Mouse (Mus musculus): ENCODE results near the gene Gm266. TPM values are rescaled to one million over a fixed set of nuclear protein-coding genes. Genes with fewer than 3 reads are reported as not detected.
A peak's percentile ranks its signal among the peaks of the same experiment; 100 is the strongest.

Gene Gm266
- polyA plus RNA-seq, 1 experiment from 2014 or later: 0.99 TPM

- H3K27ac ChIP-seq (ENCODE audit: low read depth, low read length): no peak overlapping the region
- H3K9me3 ChIP-seq (replicated peaks; ENCODE audit: control insufficient read depth, low read length): no peaks in the 10 kb centered on the region
- 2% methylated on average over 47 of the region's 52 CpGs for WGBS
- no peak for ATAC-seq
- no peak for DNase-seq (ENCODE audit: low spot score)
- peaks cover 92% of the 10 kb centered on the region for H3K27me3 ChIP-seq (replicated peaks; ENCODE audit: control insufficient read depth, insufficient read depth, low read length)
- H3K4me2 ChIP-seq (ENCODE audit: low read length): peak overlapping the region; percentile 38
- H3K9ac ChIP-seq (ENCODE audit: low read length): no peak overlapping the region
- peak overlapping the region; percentile 11; the same call in 1 of the 2 replicates for H3K4me3 ChIP-seq (ENCODE audit: low read depth, low read length)
- H3K36me3 ChIP-seq (ENCODE audit: control insufficient read depth, insufficient read depth, low read length): no peaks in the 10 kb centered on the region
- peaks cover 5% of the 10 kb centered on the region for H3K4me1 ChIP-seq (ENCODE audit: control insufficient read depth, insufficient read depth, low read length)
These were observed 40.3 kb downstream of the Gm266 start for GRCm38 (mm10) chr12:111445161-111445889.

GRCm38 (mm10) chr12:111443921-111444831 is 41.4 kb downstream of the Gm266 start:
- 25% methylated on average over 10 of the region's 10 CpGs for WGBS
- Histone ChIP-seq H3K27me3 (replicated peaks; ENCODE audit: control insufficient read depth, insufficient read depth, low read length) (peaks cover 81% of the 10 kb centered on the region), H3K4me1 (ENCODE audit: control insufficient read depth, insufficient read depth, low read length) (peaks cover 5% of the 10 kb centered on the region), H3K36me3 (ENCODE audit: control insufficient read depth, insufficient read depth, low read length) (no peaks in the 10 kb centered on the region), H3K4me3 (ENCODE audit: low read depth, low read length) (no peak overlapping the region), H3K9me3 (replicated peaks; ENCODE audit: control insufficient read depth, low read length) (no peaks in the 10 kb centered on the region), H3K9ac (ENCODE audit: low read length) (no peak overlapping the region), H3K27ac (ENCODE audit: low read depth, low read length) (no peak overlapping the region), H3K4me2 (ENCODE audit: low read length) (no peak overlapping the region)
- ATAC-seq: no peak
- DNase-seq (ENCODE audit: low spot score): no peak

- WGBS: 10% methylated on average over 15 of the region's 15 CpGs
- Histone ChIP-seq H3K36me3 (ENCODE audit: control insufficient read depth, insufficient read depth, low read length) (no peaks in the 10 kb centered on the region), H3K4me1 (ENCODE audit: control insufficient read depth, insufficient read depth, low read length) (peaks cover 5% of the 10 kb centered on the region), H3K4me2 (ENCODE audit: low read length) (peak overlapping the region; percentile 61), H3K4me3 (ENCODE audit: low read depth, low read length) (peak overlapping the region; percentile 31; the same call in 1 of the 2 replicates), H3K27ac (ENCODE audit: low read depth, low read length) (no peak overlapping the region), H3K9ac (ENCODE audit: low read length) (no peak overlapping the region), H3K27me3 (replicated peaks; ENCODE audit: control insufficient read depth, insufficient read depth, low read length) (peaks cover 72% of the 10 kb centered on the region), H3K9me3 (replicated peaks; ENCODE audit: control insufficient read depth, low read length) (no peaks in the 10 kb centered on the region)
- ATAC-seq: no peak
- DNase-seq (ENCODE audit: low spot score): no peak
These were observed 42.4 kb downstream of the Gm266 start for GRCm38 (mm10) chr12:111443011-111443870.

DNA sequence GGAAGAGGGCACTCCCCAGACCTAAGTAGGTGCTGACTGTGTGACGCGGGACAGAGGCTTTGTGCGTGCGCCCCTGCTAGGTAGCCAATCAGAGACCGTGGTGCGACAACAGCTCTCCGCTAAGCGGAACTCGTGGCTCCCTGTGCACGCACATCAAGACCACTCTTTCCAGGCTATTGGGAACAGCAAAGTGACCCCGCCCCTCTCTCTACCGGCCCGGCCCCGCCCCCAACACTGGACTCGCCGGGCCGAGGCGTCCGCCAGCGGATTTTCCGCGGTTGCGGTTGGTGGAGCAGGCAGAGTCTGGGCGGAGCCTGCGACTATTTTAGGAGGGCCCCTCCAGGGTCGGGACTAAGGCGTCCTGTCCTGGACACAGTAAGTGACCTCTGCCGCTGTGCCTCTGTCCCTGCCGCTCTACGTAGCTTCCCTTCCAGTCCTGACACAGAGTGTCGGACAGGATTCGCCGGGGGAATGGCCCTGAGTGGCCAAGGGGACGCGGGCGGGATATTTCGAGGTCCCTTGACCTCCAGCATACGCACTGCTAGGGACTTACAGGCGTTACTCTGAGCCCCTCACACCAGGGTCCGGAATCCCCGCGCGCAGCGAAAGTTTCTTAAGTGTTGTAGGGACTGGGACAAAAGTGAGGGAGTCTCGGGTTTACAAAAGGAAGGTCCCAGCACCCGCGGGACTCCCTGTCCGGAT is 43.2 kb downstream of the Gm266 start, which contains the start of gene Tnfaip2:
Tnfaip2 (plus strand) TSS at position 161 of the 702 bp plus-strand sequence.
- peaks cover 64% of the 10 kb centered on the region for H3K27me3 ChIP-seq (replicated peaks; ENCODE audit: control insufficient read depth, insufficient read depth, low read length)
- under 1% methylated on average over 48 of the region's 48 CpGs for WGBS
- peak; percentile 57 for DNase-seq (ENCODE audit: low spot score)

GRCm38 (mm10) chr12:111441523-111441922 is 44.1 kb downstream of the Gm266 start:
- DNase-seq (ENCODE audit: low spot score) (no peak), ATAC-seq (no peak)
- no peak overlapping the region for H3K9ac ChIP-seq (ENCODE audit: low read length)
- H3K27me3 ChIP-seq (replicated peaks; ENCODE audit: control insufficient read depth, insufficient read depth, low read length): peaks cover 55% of the 10 kb centered on the region
- H3K4me3 ChIP-seq (ENCODE audit: low read depth, low read length): no peak overlapping the region
- H3K9me3 ChIP-seq (replicated peaks; ENCODE audit: control insufficient read depth, low read length): no peaks in the 10 kb centered on the region
- peaks cover 5% of the 10 kb centered on the region for H3K4me1 ChIP-seq (ENCODE audit: control insufficient read depth, insufficient read depth, low read length)
- H3K4me2 ChIP-seq (ENCODE audit: low read length): no peak overlapping the region
- H3K27ac ChIP-seq (ENCODE audit: low read depth, low read length): no peak overlapping the region
- 56% methylated on average over 3 of the region's 3 CpGs for WGBS
- no peaks in the 10 kb centered on the region for H3K36me3 ChIP-seq (ENCODE audit: control insufficient read depth, insufficient read depth, low read length)

More for the DNA sequence above, 43.2 kb downstream of the Gm266 start, which contains the start of gene Tnfaip2:
- Histone ChIP-seq H3K4me3 (ENCODE audit: low read depth, low read length) (peak within 1 kb of the TSS; percentile 31), H3K4me1 (ENCODE audit: control insufficient read depth, insufficient read depth, low read length) (peaks cover 5% of the 10 kb centered on the region), H3K27ac (ENCODE audit: low read depth, low read length) (no peak within 1 kb of the TSS), H3K9ac (ENCODE audit: low read length) (peak within 1 kb of the TSS; percentile 37; the same call in 1 of the 2 replicates), H3K36me3 (ENCODE audit: control insufficient read depth, insufficient read depth, low read length) (no peaks in the 10 kb centered on the region), H3K4me2 (ENCODE audit: low read length) (peak within 1 kb of the TSS; percentile 61), H3K9me3 (replicated peaks; ENCODE audit: control insufficient read depth, low read length) (no peaks in the 10 kb centered on the region)
- peak; percentile 69; the same call in 1 of the 2 replicates for ATAC-seq

DNA sequence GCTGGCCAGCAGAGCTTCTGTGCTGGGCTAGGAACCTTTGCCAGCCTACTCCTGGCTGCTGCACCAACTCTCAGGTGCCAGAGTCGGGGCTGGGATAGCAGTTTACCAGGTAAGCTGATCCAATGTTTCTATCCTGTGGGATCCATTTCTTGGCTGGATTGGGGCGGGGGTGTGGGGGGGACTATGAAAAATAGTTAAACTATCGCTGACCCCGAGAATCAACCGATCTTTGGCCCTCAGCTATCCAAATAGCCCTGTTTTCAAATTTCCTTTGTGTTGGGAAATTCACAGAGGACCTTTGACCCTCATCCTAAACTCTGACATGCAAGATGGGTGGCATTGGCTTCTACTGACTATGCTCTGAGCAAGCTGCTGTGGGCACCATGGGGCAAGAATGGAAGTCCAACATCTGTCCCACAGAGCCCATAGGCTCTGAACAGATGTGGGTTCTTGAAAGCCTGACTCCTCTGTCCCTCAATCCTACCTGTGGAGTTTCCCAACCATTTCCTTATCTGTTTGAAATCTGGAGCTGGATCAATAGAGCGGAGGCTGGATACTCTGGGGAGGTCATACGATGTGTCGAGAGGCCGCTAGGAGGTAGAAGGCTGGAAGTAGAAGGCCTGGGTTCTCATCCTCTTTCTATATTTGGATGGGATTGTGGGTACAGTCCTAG is 44.8 kb downstream of the Gm266 start:
- WGBS: 96% methylated on average over 9 of the region's 9 CpGs
- H3K27me3 ChIP-seq (replicated peaks; ENCODE audit: control insufficient read depth, insufficient read depth, low read length): peaks cover 48% of the 10 kb centered on the region
- H3K9ac ChIP-seq (ENCODE audit: low read length): no peak overlapping the region

DNA sequence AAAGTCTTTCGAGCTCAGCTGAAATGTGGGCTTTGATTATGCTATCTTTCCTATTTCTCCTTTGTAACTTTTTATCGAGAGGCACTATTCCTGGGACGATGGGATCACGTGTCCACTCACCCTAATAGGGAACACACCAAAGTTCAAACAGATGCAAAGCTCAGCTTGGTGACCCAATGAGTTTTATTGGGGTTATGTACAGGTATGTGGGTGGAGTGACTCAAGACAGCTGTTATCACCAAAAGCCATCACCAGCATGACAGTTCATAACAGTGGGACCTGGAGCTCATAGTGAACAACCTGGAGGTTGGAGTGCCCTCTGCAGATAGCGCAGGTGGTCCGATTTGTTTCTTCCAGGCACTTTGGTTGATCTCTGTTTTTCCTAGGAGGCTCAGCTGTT is 46.8 kb downstream of the Gm266 start:
- Histone ChIP-seq H3K27me3 (replicated peaks; ENCODE audit: control insufficient read depth, insufficient read depth, low read length) (peaks cover 28% of the 10 kb centered on the region), H3K4me3 (ENCODE audit: low read depth, low read length) (no peak overlapping the region), H3K4me1 (ENCODE audit: control insufficient read depth, insufficient read depth, low read length) (peaks cover 5% of the 10 kb centered on the region), H3K36me3 (ENCODE audit: control insufficient read depth, insufficient read depth, low read length) (no peaks in the 10 kb centered on the region), H3K9me3 (replicated peaks; ENCODE audit: control insufficient read depth, low read length) (no peaks in the 10 kb centered on the region), H3K9ac (ENCODE audit: low read length) (no peak overlapping the region), H3K4me2 (ENCODE audit: low read length) (no peak overlapping the region), H3K27ac (ENCODE audit: low read depth, low read length) (no peak overlapping the region)
- 90% methylated on average over 6 of the region's 6 CpGs for WGBS
- ATAC-seq (no peak), DNase-seq (ENCODE audit: low spot score) (no peak)

More for the DNA sequence above, 44.8 kb downstream of the Gm266 start:
- H3K4me2 ChIP-seq (ENCODE audit: low read length): no peak overlapping the region
- H3K9me3 ChIP-seq (replicated peaks; ENCODE audit: control insufficient read depth, low read length): no peaks in the 10 kb centered on the region
- no peaks in the 10 kb centered on the region for H3K36me3 ChIP-seq (ENCODE audit: control insufficient read depth, insufficient read depth, low read length)
- no peak for ATAC-seq
- no peak overlapping the region for H3K4me3 ChIP-seq (ENCODE audit: low read depth, low read length)
- H3K27ac ChIP-seq (ENCODE audit: low read depth, low read length): no peak overlapping the region
- no peak for DNase-seq (ENCODE audit: low spot score)
- H3K4me1 ChIP-seq (ENCODE audit: control insufficient read depth, insufficient read depth, low read length): peaks cover 5% of the 10 kb centered on the region
